Mouse (Mus musculus) kidney, postnatal 0 days (tissue): Measurements from ENCODE around the gene H2afv. TPM values are rescaled to one million over a fixed set of nuclear protein-coding genes. Genes with fewer than 3 reads are reported as not detected.
A peak's percentile ranks its signal among the peaks of the same experiment; 100 is the strongest.
"Not testable (repeated sequence)": the region's sequence is repeated elsewhere in the genome, so short reads cannot be mapped to it uniquely, and the experiment has no call there.

Source experiments
- ATAC-seq: fragments of 200-750 bp; cut with Nextera tagmentation; replicated peaks from 2 replicates; pipeline ENCODE4 v1.8.0; 2017; ENCODE audit warnings: low read depth, moderate number of reproducible peaks, moderate TSS enrichment, moderate library complexity; ENCODE audit not compliant: low FRiP score
- DNase-seq: peaks from one replicate; pipeline ENCODE4 v3.0.0-alpha.2; 2016; ENCODE audit warnings: low spot score
- H3K27ac ChIP-seq: fragments of 300-500 bp; sonication (generic); 2 replicates; pipeline ENCODE4 v1.5.1; 2014; ENCODE audit warnings: mild to moderate bottlenecking
- H3K27me3 ChIP-seq: fragments of 300-500 bp; sonication (generic); 2 replicates; pipeline ENCODE4 v1.6.1; 2014; ENCODE audit warnings: low read length, mixed read lengths; ENCODE audit not compliant: insufficient read depth
- H3K36me3 ChIP-seq: fragments of 300-500 bp; sonication (generic); 2 replicates; pipeline ENCODE4 v1.6.1; 2014; ENCODE audit warnings: low read length, mixed read lengths; ENCODE audit not compliant: insufficient read depth
- H3K4me1 ChIP-seq: fragments of 300-500 bp; sonication (generic); replicated peaks from 2 replicates; pipeline ENCODE4 v1.6.1; 2014; ENCODE audit warnings: antibody characterized with exemption, low read length, mixed read lengths; ENCODE audit not compliant: insufficient read depth
- H3K4me2 ChIP-seq: fragments of 300-500 bp; sonication (generic); 2 replicates; pipeline ENCODE4 v1.6.1; 2014; ENCODE audit warnings: mild to moderate bottlenecking, low read length, moderate library complexity, mixed read lengths
- H3K4me3 ChIP-seq: fragments of 300-500 bp; sonication (generic); replicated peaks from 2 replicates; pipeline ENCODE4 v1.5.1; 2014; ENCODE audit warnings: low read depth, low read length
- H3K9ac ChIP-seq: fragments of 300-500 bp; sonication (generic); 2 replicates; pipeline ENCODE4 v1.6.1; 2014; ENCODE audit warnings: low read depth, low read length
- H3K9me3 ChIP-seq: fragments of 300-500 bp; sonication (generic); replicated peaks from 2 replicates; pipeline ENCODE4 v1.6.1; 2016; ENCODE audit warnings: low read length, inconsistent platforms, mixed read lengths
- CTCF ChIP-seq: IDR thresholded peaks from 2 replicates; pipeline ENCODE4 v1.5.1; 2016; ENCODE audit warnings: antibody characterized with exemption, low read depth, mild to moderate bottlenecking, moderate library complexity
- WGBS: fragments of 180-500 bp; shearing (Covaris S2); extraction: QIAGEN DNeasy Blood & Tissue Kit; methylation state at CpG from one replicate; pipeline ENCODE4 v1.1.7; 2014; 5-methylcytosine and 5-hydroxymethylcytosine counted together
- polyA plus RNA-seq: library from polyadenylated mRNA; unstranded; fragments of >200 nt; fragmentation: Nextera tagmentation; extraction: Ambion mirVana; gene quantifications from 2 replicates; pipeline ENCODE4 v1.2.1, GENCODE M21; 2015

The H2afv gene
- polyA plus RNA-seq, 1 experiment from 2014 or later, result 458 TPM

DNA sequence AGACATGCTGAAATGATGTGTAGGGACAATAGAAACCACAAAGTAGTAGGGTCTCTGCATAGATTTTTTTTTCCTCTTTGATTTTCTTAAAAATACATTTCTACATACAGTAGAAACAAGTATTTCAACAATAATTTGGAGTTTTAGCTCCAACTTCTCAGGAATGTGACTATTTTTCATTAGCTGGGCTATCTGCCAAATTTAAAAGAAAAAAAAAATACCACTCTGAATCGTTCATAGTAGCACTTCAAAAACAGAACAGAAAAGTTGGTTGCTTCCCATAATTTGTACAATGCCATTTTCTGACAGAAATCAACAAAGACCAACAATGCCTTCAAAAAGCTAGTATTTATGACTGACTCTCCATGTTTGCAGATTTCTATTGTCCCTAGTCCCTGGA, 27.2 kb upstream of the H2afv start:
- peaks cover 23% of the 10 kb centered on the region for H3K4me1 ChIP-seq
- H3K36me3 ChIP-seq, result no peaks in the 10 kb centered on the region
- ATAC-seq (no peak), DNase-seq (peak; percentile 34)
- TF ChIP-seq CTCF, result no peak
- peak overlapping the region; percentile 82 for H3K4me2 ChIP-seq
- H3K27ac ChIP-seq, result no peak overlapping the region
- H3K9me3 ChIP-seq, result no peaks in the 10 kb centered on the region
- H3K27me3 ChIP-seq, result no peaks in the 10 kb centered on the region
- 4% methylated on average over 1 of the region's 1 CpGs for WGBS
- peak overlapping the region; percentile 93 for H3K4me3 ChIP-seq
- no peak overlapping the region for H3K9ac ChIP-seq

DNA sequence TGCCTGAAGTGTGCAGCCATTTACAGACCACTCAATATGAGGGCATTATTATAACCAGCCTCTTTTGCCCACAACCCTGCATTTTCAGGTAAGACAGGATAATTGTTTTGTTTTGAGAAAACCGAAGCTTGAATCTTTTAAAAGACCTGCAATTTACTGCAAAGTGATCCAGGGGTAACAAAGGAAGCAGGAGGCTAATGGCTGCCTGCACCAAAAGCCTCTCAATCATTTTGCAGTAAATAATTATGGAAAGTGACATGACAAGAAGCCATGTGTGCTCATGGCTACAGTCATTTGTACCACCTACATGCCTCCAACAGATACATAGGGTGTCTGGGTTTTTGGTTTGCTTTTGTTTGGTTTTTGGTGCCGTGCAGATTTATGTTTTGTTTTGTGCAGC, 26.8 kb upstream of the H2afv start:
- ATAC-seq (no peak), DNase-seq (no peak)
- WGBS, result 38% methylated on average over 2 of the region's 2 CpGs
- Histone ChIP-seq H3K27me3 (no peaks in the 10 kb centered on the region), H3K9ac (no peak overlapping the region), H3K36me3 (no peaks in the 10 kb centered on the region), H3K9me3 (no peaks in the 10 kb centered on the region), H3K4me3 (peak overlapping the region; percentile 14; the same call in 1 of the 2 replicates), H3K4me2 (peak overlapping the region; percentile 82), H3K4me1 (peaks cover 23% of the 10 kb centered on the region), H3K27ac (no peak overlapping the region)
- TF ChIP-seq CTCF, result no peak

DNA sequence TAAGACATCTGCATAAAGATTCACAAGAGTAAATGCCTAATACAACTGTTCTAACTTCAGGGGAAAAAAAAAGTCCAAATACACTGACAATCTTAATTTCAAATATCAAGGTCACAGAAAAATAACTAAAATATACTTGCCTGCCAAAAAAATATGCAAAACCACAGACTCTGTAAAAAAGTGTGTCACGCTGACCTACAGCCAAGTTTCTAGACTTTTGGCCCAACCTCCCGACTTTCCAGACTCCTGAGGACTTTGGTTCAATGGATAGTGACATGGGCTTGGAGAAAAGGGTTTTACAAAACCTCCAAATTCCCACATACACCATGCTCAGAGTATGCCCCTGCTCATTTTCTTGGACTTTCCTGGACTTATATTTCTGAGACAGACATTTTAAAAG, 24.3 kb upstream of the H2afv start:
- WGBS, result 74% methylated on average over 2 of the region's 2 CpGs
- no peak overlapping the region for H3K27ac ChIP-seq
- no peak for TF ChIP-seq CTCF
- H3K4me3 ChIP-seq, result no peak overlapping the region
- ATAC-seq (no peak), DNase-seq (no peak)
- no peaks in the 10 kb centered on the region for H3K27me3 ChIP-seq
- H3K4me1 ChIP-seq, result peaks cover 16% of the 10 kb centered on the region
- 0 out of 2 replicates have a peak, but pooled peaks cover 4% of the 10 kb centered on the region for H3K36me3 ChIP-seq
- H3K9me3 ChIP-seq, result no peaks in the 10 kb centered on the region
- H3K9ac ChIP-seq, result no peak overlapping the region
- H3K4me2 ChIP-seq, result 0 out of 2 replicates have a peak overlapping the region, but pooled peaks have one; percentile 13

GRCm38 (mm10) chr11:6465122-6465521, 20.9 kb upstream of the H2afv start:
- Histone ChIP-seq H3K9me3 (no peaks in the 10 kb centered on the region), H3K4me1 (peaks cover 4% of the 10 kb centered on the region; the same call in 1 of the 2 replicates), H3K36me3 (0 out of 2 replicates have a peak, but pooled peaks cover 4% of the 10 kb centered on the region), H3K27me3 (no peaks in the 10 kb centered on the region), H3K9ac (no peak overlapping the region), H3K4me2 (no peak overlapping the region), H3K27ac (no peak overlapping the region), H3K4me3 (no peak overlapping the region)
- WGBS, result 34% methylated on average over 4 of the region's 4 CpGs
- ATAC-seq (0 out of 2 replicates have a peak, but pooled peaks have one; percentile 17), DNase-seq (peak; percentile 92)
- TF ChIP-seq CTCF, result peak; percentile 78

GRCm38 (mm10) chr11:6463159-6463837, 19.1 kb upstream of the H2afv start:
- TF ChIP-seq CTCF, result no peak
- H3K4me2 ChIP-seq, result no peak overlapping the region
- WGBS, result 93% methylated on average over 6 of the region's 6 CpGs
- H3K36me3 ChIP-seq, result 0 out of 2 replicates have a peak, but pooled peaks cover 4% of the 10 kb centered on the region
- DNase-seq (no peak), ATAC-seq (no peak)
- no peak overlapping the region for H3K4me3 ChIP-seq
- no peaks in the 10 kb centered on the region for H3K9me3 ChIP-seq
- H3K27ac ChIP-seq, result no peak overlapping the region
- no peaks in the 10 kb centered on the region for H3K27me3 ChIP-seq
- H3K4me1 ChIP-seq, result no peaks in the 10 kb centered on the region
- H3K9ac ChIP-seq, result no peak overlapping the region

GRCm38 (mm10) chr11:6456083-6456482, 11.8 kb upstream of the H2afv start:
- whole genome bisulfite sequencing, result 70% methylated on average over 6 of the region's 6 CpGs
- no peaks in the 10 kb centered on the region for H3K4me1 ChIP-seq
- no peak overlapping the region for H3K9ac ChIP-seq
- no peaks in the 10 kb centered on the region for H3K27me3 ChIP-seq
- ATAC-seq (no peak), DNase-seq (no peak)
- TF ChIP-seq CTCF, result no peak
- H3K27ac ChIP-seq, result no peak overlapping the region
- no peak overlapping the region for H3K4me3 ChIP-seq
- no peaks in the 10 kb centered on the region for H3K9me3 ChIP-seq
- no peaks in the 10 kb centered on the region for H3K36me3 ChIP-seq
- no peak overlapping the region for H3K4me2 ChIP-seq

DNA sequence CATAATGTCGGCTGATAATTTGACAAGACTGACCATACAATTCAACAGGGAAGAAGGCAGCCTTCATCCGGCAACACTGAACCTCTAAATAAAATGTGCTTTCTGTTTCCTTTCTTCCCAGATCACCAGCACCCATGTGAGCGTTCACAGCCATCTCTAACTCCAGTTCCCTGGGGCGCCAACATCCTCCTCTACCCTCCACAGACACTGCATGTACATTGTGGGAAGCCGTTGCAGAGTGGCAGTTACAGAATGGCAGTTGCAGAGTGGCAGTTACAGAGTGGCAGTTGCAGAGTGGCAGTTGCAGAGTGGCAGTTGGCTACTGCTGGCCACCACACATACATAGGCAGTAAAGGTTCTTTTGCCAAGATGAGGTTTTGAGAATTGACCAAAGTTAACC, 3.9 kb upstream of the H2afv start:
- ATAC-seq, result not testable (repeated sequence)
- WGBS, result 97% methylated on average over 5 of the region's 5 CpGs

More for the DNA sequence above, 3.9 kb upstream of the H2afv start:
- not testable (repeated sequence) for H3K36me3 ChIP-seq, H3K9ac ChIP-seq, DNase-seq, H3K4me3 ChIP-seq, H3K4me1 ChIP-seq, H3K27ac ChIP-seq, H3K9me3 ChIP-seq, H3K27me3 ChIP-seq, H3K4me2 ChIP-seq
